Mouse (Mus musculus) heart, adult 2 months (tissue): ENCODE results near the gene Efl1. TPM values are rescaled to one million over a fixed set of nuclear protein-coding genes. Genes with fewer than 3 reads are reported as not detected.

ENCODE experiments used
- DNase-seq, 2 experiments: peaks; one replicate each; pipeline ENCODE4 v3.0.0; 2021
- H3K27ac ChIP-seq: fragments of 200-600 bp; 2 replicates; pipeline ENCODE4 v1.8.1; 2022
- H3K27me3 ChIP-seq: fragments of 200-500 bp; 2 replicates; pipeline ENCODE4 v1.6.1; 2012; ENCODE audit warnings: mild to moderate bottlenecking, low read length, inconsistent platforms, mixed read lengths; ENCODE audit not compliant: control insufficient read depth, insufficient read depth
- H3K36me3 ChIP-seq: fragments of 200-500 bp; 2 replicates; pipeline ENCODE4 v1.6.1; 2012; ENCODE audit warnings: low read length, inconsistent platforms; ENCODE audit not compliant: control insufficient read depth, insufficient read depth
- H3K4me1 ChIP-seq: fragments of 200-500 bp; 2 replicates; pipeline ENCODE4 v1.6.1; 2011; ENCODE audit warnings: low read length; ENCODE audit not compliant: control insufficient read depth, insufficient read depth
- H3K4me3 ChIP-seq: fragments of 200-600 bp; 2 replicates; pipeline ENCODE4 v1.8.1; 2022
- H3K79me2 ChIP-seq: fragments of 200-500 bp; replicated peaks from 2 replicates; pipeline ENCODE4 v1.6.1; 2012; ENCODE audit warnings: mild to moderate bottlenecking, inconsistent platforms, low read length, moderate library complexity, mixed read lengths; ENCODE audit not compliant: control insufficient read depth, insufficient read depth
- H3K9ac ChIP-seq: fragments of 200-500 bp; 2 replicates; pipeline ENCODE4 v1.6.1; 2012; ENCODE audit warnings: low read depth, mild to moderate bottlenecking, control low read depth, inconsistent platforms, low read length, mixed read lengths
- CTCF ChIP-seq: fragments of 200-600 bp; IDR thresholded peaks from 2 replicates; pipeline ENCODE4 v1.8.1; 2022; ENCODE audit warnings: antibody characterized with exemption, mild to moderate bottlenecking, moderate library complexity
- EP300 ChIP-seq: fragments of 200-500 bp; IDR thresholded peaks from 2 replicates; pipeline ENCODE4 v1.6.1; 2011; ENCODE audit warnings: low read depth, low read length, control low read depth; ENCODE audit not compliant: insufficient read depth
- POLR2A ChIP-seq: fragments of 200-500 bp; IDR thresholded peaks from 2 replicates; pipeline ENCODE4 v1.6.1; 2011; ENCODE audit warnings: mild to moderate bottlenecking, low read depth, low read length, control low read depth; ENCODE audit not compliant: insufficient read depth
- WGBS: fragments of 180-500 bp; shearing (Covaris S2); methylation state at CpG from one replicate; pipeline ENCODE4 v1.1.7; 2018; 5-methylcytosine and 5-hydroxymethylcytosine counted together
- intact Hi-C: fragments of 180-260 bp; cut with DNase I; formaldehyde crosslinking; loops from one replicate; pipeline ENCODE4 v1.15.1; 2025
- polyA plus RNA-seq: library from polyadenylated mRNA; depleted of rRNA; stranded (reverse); fragments of >200 nt; gene quantifications from 2 replicates; pipeline ENCODE4 v1.2.3, GENCODE M21; 2012
- total RNA-seq, 2 experiments: library from RNA; stranded (reverse); gene quantifications; 2 replicates each; pipeline ENCODE4 v1.2.3; 2021

The Efl1 gene
- total and polyA plus RNA-seq, 3 experiments: 2.8 to 9.3 (median 8.7) TPM

GRCm38 (mm10) chr7:82749239-82749638 lies 100.8 kb downstream of the Efl1 start:
- Histone ChIP-seq H3K9ac (no peak overlapping the region), H3K4me3 (no peak overlapping the region), H3K4me1 (peaks cover 3% of the 10 kb centered on the region), H3K27me3 (no peaks in the 10 kb centered on the region), H3K36me3 (no peaks in the 10 kb centered on the region), H3K27ac (no peak overlapping the region), H3K79me2 (no peaks in the 10 kb centered on the region)
- 77% methylated on average over 8 of the region's 8 CpGs for WGBS
- no peak for DNase-seq
- no peak for TF ChIP-seq POLR2A
- no peak for TF ChIP-seq CTCF
- no peak for TF ChIP-seq EP300
- intact Hi-C loops: no loop called here

GRCm38 (mm10) chr7:82752171-82753085 lies 104.0 kb downstream of the Efl1 start:
- Histone ChIP-seq H3K27me3 (no peaks in the 10 kb centered on the region), H3K27ac (peak overlapping the region; percentile 43; the same call in 1 of the 2 replicates), H3K79me2 (no peaks in the 10 kb centered on the region), H3K4me1 (peaks cover 2% of the 10 kb centered on the region; the same call in 1 of the 2 replicates), H3K36me3 (no peaks in the 10 kb centered on the region), H3K9ac (no peak overlapping the region), H3K4me3 (no peak overlapping the region)
- DNase-seq: peak in 1 of 2 experiments; percentile 30
- TF ChIP-seq EP300 (no peak), POLR2A (no peak), CTCF (no peak)
- intact Hi-C loops: no loop called here
- WGBS: 46% methylated on average over 8 of the region's 8 CpGs

DNA sequence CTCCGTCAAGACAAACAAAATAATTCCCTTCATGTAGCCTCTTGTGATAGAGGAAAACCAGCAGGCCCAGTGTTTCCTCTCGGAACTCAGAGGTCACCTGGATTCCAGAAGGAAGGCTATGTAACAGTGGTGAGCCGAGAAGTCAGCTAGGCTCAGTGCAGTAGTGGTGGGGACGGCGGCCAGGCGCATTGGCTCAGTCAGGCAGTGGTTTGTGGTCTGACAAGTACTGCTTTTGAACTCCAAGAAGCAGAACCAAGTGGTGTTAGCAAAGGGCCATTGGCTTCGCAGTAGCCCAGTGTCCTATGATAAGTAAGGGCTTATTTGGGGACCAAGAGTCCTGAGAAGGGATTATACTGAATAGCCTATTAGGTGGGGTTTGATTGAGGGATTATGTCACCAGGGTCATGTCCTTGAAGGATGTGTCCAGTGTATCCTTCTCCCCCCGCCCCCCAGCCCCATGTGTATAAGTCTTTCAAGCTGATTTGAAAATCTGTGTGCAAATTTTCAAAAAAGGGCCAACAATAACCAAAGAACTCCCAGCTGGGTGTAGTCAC lies 107.3 kb downstream of the Efl1 start:
- WGBS: 73% methylated on average over 8 of the region's 8 CpGs
- DNase-seq: no peak
- H3K27ac ChIP-seq: no peak overlapping the region
- H3K79me2 ChIP-seq: no peaks in the 10 kb centered on the region
- no peak overlapping the region for H3K9ac ChIP-seq
- TF ChIP-seq CTCF (no peak), EP300 (no peak), POLR2A (no peak)
- H3K4me1 ChIP-seq: no peaks in the 10 kb centered on the region
- H3K36me3 ChIP-seq: no peaks in the 10 kb centered on the region
- no peaks in the 10 kb centered on the region for H3K27me3 ChIP-seq
- intact Hi-C loops: no loop called here
- H3K4me3 ChIP-seq: no peak overlapping the region

DNA sequence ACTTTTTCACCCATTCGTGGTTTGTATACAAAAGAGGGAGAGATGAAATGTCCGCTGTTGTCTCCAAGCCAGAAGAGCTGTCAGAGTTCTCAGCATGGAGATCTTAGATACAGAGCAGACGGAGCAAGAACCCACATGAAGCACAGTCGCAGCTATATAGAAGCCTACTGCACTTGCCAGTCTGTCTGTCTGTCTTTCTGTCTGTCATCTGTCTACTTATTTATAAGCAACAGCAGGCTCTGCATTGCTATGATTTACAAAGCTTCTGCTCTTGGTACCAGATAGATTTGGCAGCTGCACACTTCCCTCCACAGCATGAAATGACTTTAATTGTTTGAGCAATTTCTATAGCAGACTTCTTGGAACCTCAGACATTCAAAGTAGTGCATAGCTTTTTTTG lies 110.1 kb downstream of the Efl1 start:
- H3K79me2 ChIP-seq: no peaks in the 10 kb centered on the region
- no peaks in the 10 kb centered on the region for H3K36me3 ChIP-seq
- intact Hi-C loops: no loop called here
- no peak for DNase-seq
- H3K27ac ChIP-seq: no peak overlapping the region
- no peaks in the 10 kb centered on the region for H3K27me3 ChIP-seq
- H3K4me1 ChIP-seq: no peaks in the 10 kb centered on the region
- no peak overlapping the region for H3K9ac ChIP-seq
- 95% methylated on average over 4 of the region's 4 CpGs for WGBS
- no peak for TF ChIP-seq POLR2A
- no peak for TF ChIP-seq EP300
- no peak for TF ChIP-seq CTCF
- H3K4me3 ChIP-seq: no peak overlapping the region

DNA sequence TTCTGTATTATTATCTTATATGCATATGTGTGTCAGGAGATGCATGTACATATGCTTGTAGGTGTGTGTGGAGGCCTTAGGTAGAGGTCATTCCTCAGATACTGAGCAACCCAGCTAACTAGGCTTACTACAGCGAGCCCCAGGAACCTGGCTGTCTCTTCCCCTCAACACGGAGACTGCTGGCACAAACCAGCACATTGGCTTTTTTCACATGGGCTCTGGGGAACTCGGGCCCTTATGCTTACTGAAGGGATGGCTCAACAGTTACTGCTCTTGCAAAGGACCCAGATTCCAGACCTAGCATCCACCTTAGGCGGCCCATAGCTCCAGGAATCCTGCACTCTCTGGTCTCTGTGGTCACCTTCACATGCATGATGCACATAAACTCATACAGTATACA lies 110.7 kb downstream of the Efl1 start:
- intact Hi-C loops: no loop called here
- TF ChIP-seq CTCF: no peak
- no peak for TF ChIP-seq EP300
- TF ChIP-seq POLR2A: no peak
- H3K9ac ChIP-seq: no peak overlapping the region
- H3K27me3 ChIP-seq: no peaks in the 10 kb centered on the region
- WGBS: 88% methylated on average over 4 of the region's 4 CpGs
- H3K79me2 ChIP-seq: no peaks in the 10 kb centered on the region
- DNase-seq: no peak
- no peak overlapping the region for H3K4me3 ChIP-seq
- no peaks in the 10 kb centered on the region for H3K4me1 ChIP-seq
- no peaks in the 10 kb centered on the region; the same call in 1 of the 2 replicates for H3K36me3 ChIP-seq
- H3K27ac ChIP-seq: no peak overlapping the region

DNA sequence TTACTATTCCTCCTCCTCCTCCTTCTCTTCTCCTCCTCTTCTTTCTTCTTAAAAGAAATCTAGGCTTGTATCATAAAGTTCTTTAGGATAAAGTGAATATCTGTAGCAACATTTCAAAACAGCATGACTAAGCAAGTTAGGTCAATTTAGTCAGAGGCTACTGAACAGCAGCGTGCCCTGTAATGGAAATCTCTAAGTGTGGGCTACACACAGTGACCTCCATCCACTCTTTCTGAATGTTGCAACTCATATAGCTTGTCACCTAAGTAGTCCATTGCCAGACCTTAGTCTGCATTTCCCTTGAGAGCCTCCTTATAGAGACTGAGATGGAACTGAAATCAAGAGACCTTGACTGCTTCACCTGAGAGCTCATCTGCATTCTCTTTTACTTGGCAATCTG lies 116.5 kb downstream of the Efl1 start:
- Histone ChIP-seq H3K4me3 (no peak overlapping the region), H3K36me3 (no peaks in the 10 kb centered on the region; the same call in 1 of the 2 replicates), H3K27me3 (no peaks in the 10 kb centered on the region), H3K79me2 (no peaks in the 10 kb centered on the region), H3K9ac (no peak overlapping the region), H3K4me1 (no peaks in the 10 kb centered on the region), H3K27ac (no peak overlapping the region)
- WGBS: 92% methylated on average over 1 of the region's 1 CpGs
- TF ChIP-seq EP300 (no peak), CTCF (no peak), POLR2A (no peak)
- DNase-seq: no peak
- intact Hi-C loops: no loop called here
